In genomic region chr6:53395208-53395607, GRCm38 (mm10) we compare ENCODE assay signal across 16 mouse cellular contexts.
DNase-seq lines count a peak whose midpoint lies in the region; ATAC-seq lines count a peak whose summit lies in the region.
"Had no signal": no experiment of that assay in that cellular context is flagged by ENCODE, and none has a peak within 500 bp of the region (broad histone marks: within the 10 kb centered on the region; RNA-seq: fewer than 3 reads in every experiment).

No protein-coding gene starts in this region.

- H3K27me3 ChIP-seq in midbrain, embryonic 12.5 days, result no peaks in the 10 kb centered on the region
- no peaks in the 10 kb centered on the region for H3K27me3 ChIP-seq in midbrain, embryonic 10.5 days (ENCODE audit: low read depth, poor library complexity, severe bottlenecking)
- 0 out of 2 replicates have a peak, but pooled peaks cover 5% of the 10 kb centered on the region for H3K27me3 ChIP-seq in embryonic facial prominence, embryonic 10.5 days (replicated peaks; ENCODE audit: low read depth, poor library complexity, severe bottlenecking)
- H3K27me3 ChIP-seq in midbrain, embryonic 15.5 days (replicated peaks), result no peaks in the 10 kb centered on the region

- H3K36me3 ChIP-seq in midbrain, embryonic 12.5 days, result no peaks in the 10 kb centered on the region
- H3K36me3 ChIP-seq in midbrain, embryonic 10.5 days, result no peaks in the 10 kb centered on the region
- no peaks in the 10 kb centered on the region for H3K36me3 ChIP-seq in embryonic facial prominence, embryonic 10.5 days (replicated peaks)
- H3K36me3 ChIP-seq in midbrain, embryonic 15.5 days (replicated peaks), result no peaks in the 10 kb centered on the region
- H3K36me3 ChIP-seq: G1E had no signal

- H3K27ac ChIP-seq in midbrain, embryonic 12.5 days (replicated peaks), result no peak overlapping the region
- H3K27ac ChIP-seq in midbrain, embryonic 10.5 days (replicated peaks), result no peak overlapping the region
- H3K27ac ChIP-seq in embryonic facial prominence, embryonic 10.5 days (replicated peaks), result peak overlapping the region; percentile 81
- H3K27ac ChIP-seq in midbrain, embryonic 15.5 days, result no peak overlapping the region
- H3K27ac ChIP-seq: macrophage had no signal

- DNase-seq in embryo, embryonic 11 days, result peak; percentile 37
- no peak for DNase-seq in embryo, embryonic 10 days (ENCODE audit: low spot score)
- no peak for DNase-seq in midbrain, embryonic 10.5 days (ENCODE audit: low spot score)
- no peak for DNase-seq in embryonic facial prominence, embryonic 10.5 days (ENCODE audit: low spot score)
- DNase-seq in kidney, adult 18-20 months, result no peak
- DNase-seq in thymus, postnatal 36 days, result no peak
- DNase-seq: adrenal gland, postnatal 10 days; kidney, postnatal 25 days; liver; lung, adult 2 months; right cerebral cortex, postnatal 25 days; thymus, adult 18-20 months had no signal

- no peak overlapping the region for H3K9ac ChIP-seq in midbrain, embryonic 12.5 days (replicated peaks)
- no peak overlapping the region for H3K9ac ChIP-seq in midbrain, embryonic 15.5 days

- peaks cover 26% of the 10 kb centered on the region for H3K4me1 ChIP-seq in midbrain, embryonic 12.5 days
- peaks cover 39% of the 10 kb centered on the region for H3K4me1 ChIP-seq in midbrain, embryonic 10.5 days
- H3K4me1 ChIP-seq in embryonic facial prominence, embryonic 10.5 days, result peaks cover 63% of the 10 kb centered on the region
- H3K4me1 ChIP-seq in midbrain, embryonic 15.5 days, result peaks cover 36% of the 10 kb centered on the region

- H3K4me2 ChIP-seq in midbrain, embryonic 12.5 days (replicated peaks), result no peak overlapping the region
- no peak overlapping the region for H3K4me2 ChIP-seq in midbrain, embryonic 15.5 days

- peak; percentile 34; the same call in 1 of the 2 replicates for ATAC-seq in midbrain, embryonic 12.5 days (ENCODE audit: low FRiP score, low read depth)
- 0 out of 2 replicates have a peak, but pooled peaks have one; percentile 42 for ATAC-seq in midbrain, embryonic 15.5 days (replicated peaks)

- no peak overlapping the region for H3K4me3 ChIP-seq in midbrain, embryonic 12.5 days
- no peak overlapping the region for H3K4me3 ChIP-seq in midbrain, embryonic 10.5 days
- H3K4me3 ChIP-seq in embryonic facial prominence, embryonic 10.5 days, result no peak overlapping the region
- no peak overlapping the region for H3K4me3 ChIP-seq in midbrain, embryonic 15.5 days

- no peaks in the 10 kb centered on the region for H3K9me3 ChIP-seq in midbrain, embryonic 12.5 days
- no peaks in the 10 kb centered on the region for H3K9me3 ChIP-seq in midbrain, embryonic 10.5 days (replicated peaks)
- H3K9me3 ChIP-seq in embryonic facial prominence, embryonic 10.5 days, result no peaks in the 10 kb centered on the region
- H3K9me3 ChIP-seq in midbrain, embryonic 15.5 days, result no peaks in the 10 kb centered on the region

- WGBS in midbrain, embryonic 12.5 days, result 58% methylated on average over 4 of the region's 4 CpGs
- 73% methylated on average over 4 of the region's 4 CpGs for WGBS in midbrain, embryonic 10.5 days
- 68% methylated on average over 4 of the region's 4 CpGs for WGBS in embryonic facial prominence, embryonic 10.5 days
- WGBS in midbrain, embryonic 15.5 days, result 33% methylated on average over 4 of the region's 4 CpGs
